Mouse (Mus musculus) CH12.LX (cell line): ENCODE results near the gene Ptch2. TPM values are rescaled to one million over a fixed set of nuclear protein-coding genes. Genes with fewer than 3 reads are reported as not detected.

Experiments used
- DNase-seq: peaks from one replicate; pipeline ENCODE4 v3.0.0-alpha.2; 2013; ENCODE audit errors: extremely low read depth
- H3K27ac ChIP-seq: 2 replicates; pipeline ENCODE4 v1.5.1; 2012; ENCODE audit warnings: low read depth, mild to moderate bottlenecking, control low read depth, moderate library complexity; ENCODE audit not compliant: insufficient read depth
- H3K27me3 ChIP-seq: replicated peaks from 2 replicates; pipeline ENCODE3; 2012; ENCODE audit warnings: inconsistent platforms
- H3K36me3 ChIP-seq, 2 experiments: replicated peaks in 1 of 2; 2 replicates each; pipeline versions ENCODE3 to v1.6.1; 2012; ENCODE audit warnings: inconsistent platforms in 1 of 2, low read length in 1 of 2, mild to moderate bottlenecking in 1 of 2, mixed read lengths in 1 of 2, moderate library complexity in 1 of 2; ENCODE audit not compliant: control insufficient read depth in 1 of 2, insufficient read depth in 1 of 2
- H3K4me1 ChIP-seq, 2 experiments: 2 replicates each; pipeline ENCODE4 v1.6.1; 2012; ENCODE audit warnings: inconsistent platforms in 1 of 2, moderate library complexity in 1 of 2; ENCODE audit not compliant: insufficient read depth in 2 of 2, control insufficient read depth in 1 of 2
- H3K4me2 ChIP-seq: 2 replicates; pipeline ENCODE4 v1.6.1; 2012; ENCODE audit warnings: low read depth, mild to moderate bottlenecking, control low read depth; ENCODE audit not compliant: poor library complexity, insufficient read depth, severe bottlenecking
- H3K4me3 ChIP-seq, 3 experiments: fragments of 150-350 bp in 1 of 3; sonication (generic) in 1 of 3; replicated peaks in 1 of 3; 2 replicates each; pipeline versions ENCODE3 to v1.5.1; 2011 to 2012; ENCODE audit warnings: low read depth in 2 of 3, low read length in 2 of 3, mild to moderate bottlenecking in 2 of 3, moderate library complexity in 2 of 3, control low read depth in 1 of 3, improper control_type of control experiment in 1 of 3, inconsistent platforms in 1 of 3, mixed read lengths in 1 of 3; ENCODE audit not compliant: poor library complexity in 1 of 3
- H3K79me2 ChIP-seq: replicated peaks from 2 replicates; pipeline ENCODE4 v1.6.1; 2012; ENCODE audit warnings: mild to moderate bottlenecking, moderate library complexity; ENCODE audit not compliant: control insufficient read depth, poor library complexity, insufficient read depth, severe bottlenecking; ENCODE audit errors: extremely low read depth
- H3K9ac ChIP-seq: 2 replicates; pipeline ENCODE4 v1.6.1; 2012; ENCODE audit warnings: low read depth, mild to moderate bottlenecking, control low read depth, moderate library complexity; ENCODE audit not compliant: insufficient read depth
- H3K9me3 ChIP-seq: replicated peaks from 2 replicates; pipeline ENCODE3; 2012; ENCODE audit warnings: low read length, inconsistent platforms, mixed read lengths
- BHLHE40 ChIP-seq: IDR thresholded peaks from 2 replicates; pipeline ENCODE4 v1.6.1; 2011; ENCODE audit warnings: mild to moderate bottlenecking, low read depth, low read length, improper control_type of control experiment
- CHD1 ChIP-seq: IDR thresholded peaks from 2 replicates; pipeline ENCODE4 v1.6.1; 2012; ENCODE audit warnings: low read depth, low read length, improper control_type of control experiment, inconsistent platforms
- CHD2 ChIP-seq: IDR thresholded peaks from 2 replicates; pipeline ENCODE4 v1.6.1; 2011; ENCODE audit warnings: low read length, improper control_type of control experiment
- CTCF ChIP-seq, 2 experiments: IDR thresholded peaks in 1 of 2; conservative IDR thresholded peaks in 1 of 2; 2 replicates each; pipeline ENCODE4 v1.5.1; 2011 to 2012; ENCODE audit warnings: low read depth in 2 of 2, low read length in 2 of 2, improper control_type of control experiment in 1 of 2, inconsistent platforms in 1 of 2, mild to moderate bottlenecking in 1 of 2, moderate library complexity in 1 of 2
- ELF1 ChIP-seq: IDR thresholded peaks from 2 replicates; pipeline ENCODE4 v1.6.1; 2014; ENCODE audit warnings: low read depth, mild to moderate bottlenecking, inconsistent platforms, low read length, improper control_type of control experiment
- EP300 ChIP-seq: IDR thresholded peaks from 2 replicates; pipeline ENCODE4 v1.6.1; 2011; ENCODE audit warnings: low read length, improper control_type of control experiment
- ETS1 ChIP-seq: conservative IDR thresholded peaks from 2 replicates; pipeline ENCODE4 v1.6.1; 2012; ENCODE audit warnings: low read depth, mild to moderate bottlenecking, inconsistent platforms, low read length, improper control_type of control experiment, moderate library complexity
- GABPA ChIP-seq: IDR thresholded peaks from 2 replicates; pipeline ENCODE4 v1.6.1; 2012; ENCODE audit warnings: low read depth, low read length, improper control_type of control experiment, inconsistent platforms; ENCODE audit not compliant: insufficient replicate concordance
- HCFC1 ChIP-seq: IDR thresholded peaks from 2 replicates; pipeline ENCODE4 v1.6.1; 2012; ENCODE audit warnings: low read depth, mild to moderate bottlenecking, inconsistent platforms, low read length, improper control_type of control experiment
- KAT2A ChIP-seq: IDR thresholded peaks from 2 replicates; pipeline ENCODE4 v1.6.1; 2012; ENCODE audit warnings: low read length, improper control_type of control experiment, inconsistent platforms; ENCODE audit not compliant: insufficient replicate concordance
- MAX ChIP-seq: IDR thresholded peaks from 2 replicates; pipeline ENCODE4 v1.6.1; 2011; ENCODE audit warnings: low read length, improper control_type of control experiment
- MAZ ChIP-seq: IDR thresholded peaks from 2 replicates; pipeline ENCODE4 v1.6.1; 2012; ENCODE audit warnings: low read depth, mild to moderate bottlenecking, inconsistent platforms, low read length, improper control_type of control experiment, moderate library complexity
- MXI1 ChIP-seq: IDR thresholded peaks from 2 replicates; pipeline ENCODE4 v1.6.1; 2011; ENCODE audit warnings: mild to moderate bottlenecking, low read depth, low read length, improper control_type of control experiment
- RAD21 ChIP-seq: IDR thresholded peaks from 2 replicates; pipeline ENCODE4 v1.6.1; 2011; ENCODE audit warnings: low read depth, mild to moderate bottlenecking, low read length, improper control_type of control experiment, moderate library complexity
- SIN3A ChIP-seq: IDR thresholded peaks from 2 replicates; pipeline ENCODE4 v1.6.1; 2012; ENCODE audit warnings: low read length, improper control_type of control experiment, inconsistent platforms
- ZKSCAN1 ChIP-seq: IDR thresholded peaks from 2 replicates; pipeline ENCODE4 v1.6.1; 2012; ENCODE audit warnings: low read depth, inconsistent platforms, low read length, improper control_type of control experiment, borderline replicate concordance
- dilution Hi-C: fragments of 300-500 bp; cut with MboI; formaldehyde crosslinking; loops from 2 replicates; pipeline ENCODE4 v1.14.3; 2020; ENCODE audit warnings: low sequenced_read_pairs; ENCODE audit not compliant: extremely low pct_unique_long_range_greater_than_20kb, extremely low pct_ligation_motif_present
- in situ Hi-C: fragments of 300-500 bp; cut with MboI; formaldehyde crosslinking; loops from 3 replicates; pipeline ENCODE4 v1.14.3; 2019; ENCODE audit warnings: low sequenced_read_pairs, low pct_ligation_motif_present, low pct_unique_long_range_greater_than_20kb, mixed read lengths
- polyA plus RNA-seq: library from polyadenylated mRNA; unstranded; fragments of >175 nt; gene quantifications from 2 replicates; pipeline ENCODE4 v1.2.1, GENCODE M21; 2012; ENCODE audit warnings: low read depth; ENCODE audit not compliant: insufficient read length
- total RNA-seq, 2 experiments: library from RNA; depleted of rRNA; stranded (reverse); fragments of 300-350 nt in 1 of 2; fragments of >200 nt in 1 of 2; gene quantifications; 2 replicates each; pipeline ENCODE4 v1.2.3; 2012 to 2014

Gene Ptch2
- total and polyA plus RNA-seq, 3 experiments: 0.21 to 0.79 TPM; not detected in 1

DNA sequence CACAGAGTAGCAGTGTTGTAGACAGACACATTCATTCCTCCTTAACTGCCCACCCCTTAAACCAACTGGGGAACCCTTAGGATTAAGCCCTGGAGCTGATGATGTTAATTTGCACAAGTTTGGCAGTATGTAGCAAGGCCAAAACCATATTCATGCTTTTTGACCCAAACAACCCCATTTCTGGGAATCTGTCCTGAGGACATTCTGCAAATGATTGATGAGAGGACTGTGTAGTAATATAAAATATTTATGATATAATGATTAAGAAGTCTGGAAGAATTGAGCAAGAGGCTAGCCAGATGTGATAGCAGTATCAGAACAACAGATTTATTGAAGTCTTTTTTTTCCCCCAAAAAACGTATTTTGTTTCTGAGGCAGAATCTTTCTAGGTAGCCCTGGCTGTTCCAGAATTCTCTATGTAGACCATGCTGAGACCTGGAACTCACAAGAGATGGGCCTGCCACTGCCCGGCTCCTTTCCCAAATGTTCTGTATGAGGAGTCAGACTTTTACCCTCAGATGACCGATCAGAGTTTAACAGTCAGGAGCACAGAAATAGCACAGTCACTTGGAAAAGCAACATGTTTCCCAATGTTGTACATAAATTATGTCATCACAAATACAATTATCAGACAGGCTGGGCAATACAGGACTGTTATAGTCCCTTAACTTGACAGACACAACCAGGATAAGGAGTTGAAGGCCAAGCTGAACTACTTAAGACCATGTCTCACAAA lies 1.1 kb upstream of the Ptch2 start:
- H3K36me3 ChIP-seq: no peaks in the 10 kb centered on the region
- dilution Hi-C loops: no loop called here
- TF ChIP-seq MXI1 (no peak), RAD21 (no peak), CTCF (conservative IDR thresholded peaks at IDR 0.05 in 1 of 2, IDR thresholded peaks at IDR 0.05 in 1 of 2; ENCODE audit: low read depth in 2 of 2, low read length in 2 of 2) (no peak), EP300 (no peak), CHD2 (no peak), SIN3A (no peak), HCFC1 (no peak), ELF1 (no peak), BHLHE40 (no peak), MAX (no peak), ZKSCAN1 (no peak), MAZ (no peak), ETS1 (no peak), GABPA (no peak), KAT2A (no peak), CHD1 (no peak)
- no peaks in the 10 kb centered on the region for H3K9me3 ChIP-seq
- H3K79me2 ChIP-seq: no peaks in the 10 kb centered on the region
- no peak overlapping the region for H3K27ac ChIP-seq
- no peak for DNase-seq
- H3K4me2 ChIP-seq: no peak overlapping the region
- no peaks in the 10 kb centered on the region for H3K4me1 ChIP-seq
- H3K4me3 ChIP-seq: no peak overlapping the region
- H3K27me3 ChIP-seq: no peaks in the 10 kb centered on the region
- H3K9ac ChIP-seq: no peak overlapping the region
- in situ Hi-C loops: no loop called here

DNA sequence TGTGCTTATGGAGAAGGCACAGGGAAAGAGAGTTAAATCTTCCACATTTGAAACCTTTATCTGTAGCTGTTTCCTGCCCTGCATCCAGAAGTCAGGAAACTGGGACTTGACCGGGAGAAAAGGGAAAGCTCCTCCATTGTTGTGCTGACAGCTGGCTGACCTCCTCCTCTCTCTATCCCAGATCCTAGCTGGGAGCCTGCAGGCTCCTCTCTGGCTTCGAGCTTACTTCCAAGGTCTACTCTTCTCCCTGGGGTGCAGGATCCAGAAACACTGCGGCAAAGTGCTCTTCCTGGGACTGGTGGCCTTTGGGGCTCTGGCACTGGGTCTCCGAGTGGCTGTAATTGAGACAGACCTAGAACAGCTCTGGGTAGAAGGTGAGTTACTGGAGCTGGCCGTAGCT lies 791 bp downstream of the Ptch2 start:
- TF ChIP-seq ETS1: no peak
- Histone ChIP-seq H3K4me3 (no peak overlapping the region), H3K27me3 (no peaks in the 10 kb centered on the region), H3K9me3 (no peaks in the 10 kb centered on the region), H3K4me2 (0 out of 2 replicates have a peak overlapping the region, but pooled peaks have one; percentile 61), H3K27ac (no peak overlapping the region), H3K9ac (no peak overlapping the region), H3K79me2 (no peaks in the 10 kb centered on the region), H3K4me1 (peaks cover 0 to 6% of the 10 kb centered on the region in 2 experiments; a peak in 2 of 4 replicates), H3K36me3 (no peaks in the 10 kb centered on the region)
- in situ Hi-C loops (no loop called here), dilution Hi-C loops (no loop called here)
- no peak for DNase-seq
